Mouse (Mus musculus) lung, postnatal 36 days (tissue): ENCODE results near the gene Cit.
A peak's percentile ranks its signal among the peaks of the same experiment; 100 is the strongest.
"Not testable (repeated sequence)": the region's sequence is repeated elsewhere in the genome, so short reads cannot be mapped to it uniquely, and the experiment has no call there.

Source experiments
- DNase-seq: peaks from one replicate; pipeline ENCODE4 v3.0.0; 2022; ENCODE audit warnings: mixed read lengths

Gene Cit

DNA sequence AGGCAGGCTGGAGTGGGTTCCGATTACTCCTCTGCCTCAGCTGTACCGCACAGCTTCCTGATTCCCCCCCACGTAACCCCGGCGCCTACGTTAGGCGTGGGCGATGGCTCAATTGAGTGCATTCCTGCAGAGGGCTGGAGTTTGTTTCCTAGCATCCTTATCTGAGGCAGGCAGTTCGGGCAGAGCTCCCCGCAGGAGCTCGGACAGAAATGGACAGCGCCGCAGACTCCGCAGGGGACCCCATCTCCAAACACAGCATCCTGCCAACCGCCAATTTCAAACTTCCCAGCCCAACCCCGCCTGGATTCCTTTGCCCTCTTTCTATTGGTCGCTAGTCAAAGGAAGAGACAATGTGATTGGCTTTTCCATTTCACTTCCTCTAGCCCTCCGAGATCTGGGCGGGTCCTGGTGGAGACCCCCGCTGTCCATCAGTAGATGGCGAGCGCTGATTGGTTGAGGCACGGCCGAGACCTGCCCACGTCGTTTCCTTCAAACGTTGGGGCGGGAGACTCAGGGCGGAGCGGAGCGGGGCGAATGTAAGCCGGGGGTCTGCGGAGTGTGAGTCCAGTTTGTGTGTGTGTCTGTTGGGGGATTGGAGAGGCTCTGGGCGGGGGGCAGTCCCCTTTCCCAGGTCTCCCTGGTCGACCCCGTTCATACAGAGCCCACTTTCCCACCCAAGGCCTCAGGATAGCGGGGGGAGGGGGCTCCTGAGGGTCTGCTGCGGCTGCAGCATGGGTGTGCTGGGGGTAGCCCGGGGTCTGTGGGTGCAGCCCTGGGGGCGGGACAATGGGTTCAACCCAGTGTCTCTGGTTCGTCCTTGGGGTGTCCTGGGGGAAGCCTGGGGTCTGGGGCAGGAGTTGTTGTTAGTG is at the start of gene Cit:
Gene Cit (plus strand): TSS at position 513 of the 869 bp plus-strand sequence.
- peak; percentile 95 for DNase-seq

DNA sequence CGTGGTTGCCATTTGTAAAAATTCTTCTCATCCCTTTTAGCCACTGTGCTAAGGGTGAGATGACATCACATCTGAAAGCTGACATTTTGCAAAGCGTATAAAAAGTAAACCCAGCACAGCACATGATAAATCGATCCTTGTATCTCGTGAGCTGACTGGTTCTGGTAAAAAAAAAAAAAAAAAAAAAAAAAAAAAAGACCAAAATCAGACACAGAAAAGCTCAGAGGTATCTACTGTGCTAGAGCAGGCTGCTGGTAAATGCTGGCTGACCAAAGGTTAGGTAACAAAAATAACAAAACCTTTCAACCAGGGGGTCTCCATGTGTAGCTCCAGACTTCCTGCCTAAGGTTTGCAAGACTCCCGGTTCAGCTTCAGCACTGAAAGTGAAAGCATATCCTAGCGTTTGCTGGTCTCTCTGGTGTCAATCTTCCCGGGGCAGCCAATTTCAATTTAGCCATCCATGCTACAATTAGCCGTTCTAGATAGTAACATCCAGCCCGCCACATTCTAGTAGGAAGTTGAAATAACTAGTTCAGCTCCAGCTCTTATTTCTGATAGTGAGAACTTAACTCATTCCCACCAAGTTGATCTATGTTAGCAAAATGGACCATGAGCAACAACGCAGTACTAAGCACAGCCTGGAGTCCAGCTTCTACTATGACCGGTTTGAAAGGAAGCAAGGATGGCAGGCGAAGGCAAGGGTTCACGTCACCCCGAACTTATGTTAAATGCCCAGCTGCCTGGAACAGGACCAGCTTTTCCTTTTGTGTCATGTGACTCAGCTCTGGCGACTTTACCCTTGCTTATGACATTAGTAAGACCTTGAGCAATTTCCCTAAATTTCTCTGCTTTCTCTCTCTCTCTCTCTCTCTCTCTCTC is 45.8 kb upstream of the Cit start:
- no peak for DNase-seq

DNA sequence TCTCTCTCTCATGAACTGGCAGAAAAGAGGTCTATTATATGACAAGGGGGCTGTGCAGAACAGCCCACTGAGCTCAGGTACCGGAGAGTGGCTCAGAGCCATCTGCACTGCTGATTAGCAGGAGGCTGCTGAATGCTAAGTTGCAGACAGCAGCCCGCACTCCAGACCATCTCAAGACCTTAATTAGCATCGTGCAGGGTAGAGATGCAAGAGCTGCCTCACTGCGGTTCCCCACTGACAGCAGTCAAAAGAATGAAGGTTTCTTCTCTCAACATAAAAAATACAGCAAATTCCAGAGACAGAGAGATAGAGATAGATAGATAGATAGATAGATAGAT is 45.2 kb upstream of the Cit start:
- DNase-seq = no peak

DNA sequence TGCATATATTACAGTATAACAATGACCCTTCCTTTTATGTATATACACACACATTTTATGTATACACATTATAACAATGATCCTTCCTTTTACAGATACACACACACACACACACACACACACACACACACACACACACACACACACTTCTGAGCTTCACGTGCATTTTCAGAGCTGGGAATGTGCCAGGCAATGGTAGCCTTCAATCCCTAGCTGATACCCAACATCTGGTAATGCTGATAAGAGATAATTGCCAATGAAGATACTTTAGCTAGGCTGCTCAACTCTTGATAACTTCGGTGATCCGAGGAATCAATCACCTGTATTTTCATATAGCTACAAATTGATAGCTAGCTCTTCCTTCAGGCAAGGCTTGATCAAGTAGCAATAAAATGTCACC is 32.8 kb upstream of the Cit start:
- DNase-seq = no peak

DNA sequence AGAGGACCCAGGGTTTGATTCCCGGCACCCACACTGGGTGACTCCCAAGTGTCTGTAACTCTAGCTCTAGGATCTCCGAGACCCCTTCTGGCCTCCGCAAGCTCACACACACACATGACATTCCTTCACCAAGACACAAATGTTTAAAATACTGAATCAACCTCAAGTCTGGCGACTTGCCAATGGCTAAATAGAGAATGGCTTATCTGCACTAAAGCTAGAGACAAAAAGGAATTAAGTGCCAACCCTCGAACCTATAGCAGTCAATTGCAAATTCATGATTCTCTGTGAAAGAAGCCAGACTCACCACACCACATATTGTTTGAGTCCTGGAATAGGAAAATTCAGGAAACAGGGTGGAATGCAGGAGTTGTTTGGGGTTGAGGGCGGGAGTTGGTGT is 28.1 kb upstream of the Cit start:
- DNase-seq = no peak

DNA sequence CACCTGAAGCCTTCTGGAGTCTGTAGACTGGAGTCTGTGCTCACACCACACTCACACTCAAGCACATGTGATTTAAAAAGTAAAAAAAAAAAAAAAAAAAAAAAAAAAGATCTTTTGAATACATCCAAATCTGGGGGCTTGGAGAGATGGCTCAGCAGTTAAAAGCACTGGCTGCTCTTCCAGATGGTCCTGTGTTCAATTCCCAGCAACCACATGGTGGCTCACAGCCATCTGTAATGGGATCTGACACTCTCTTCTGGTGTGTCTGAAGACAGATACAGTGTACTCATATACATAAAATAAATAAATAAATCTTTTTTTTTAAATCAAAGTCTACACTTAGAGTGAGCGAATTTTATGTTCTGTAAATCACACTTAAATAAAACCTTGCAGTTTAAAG is 27.4 kb upstream of the Cit start:
- not testable (repeated sequence) for DNase-seq

DNA sequence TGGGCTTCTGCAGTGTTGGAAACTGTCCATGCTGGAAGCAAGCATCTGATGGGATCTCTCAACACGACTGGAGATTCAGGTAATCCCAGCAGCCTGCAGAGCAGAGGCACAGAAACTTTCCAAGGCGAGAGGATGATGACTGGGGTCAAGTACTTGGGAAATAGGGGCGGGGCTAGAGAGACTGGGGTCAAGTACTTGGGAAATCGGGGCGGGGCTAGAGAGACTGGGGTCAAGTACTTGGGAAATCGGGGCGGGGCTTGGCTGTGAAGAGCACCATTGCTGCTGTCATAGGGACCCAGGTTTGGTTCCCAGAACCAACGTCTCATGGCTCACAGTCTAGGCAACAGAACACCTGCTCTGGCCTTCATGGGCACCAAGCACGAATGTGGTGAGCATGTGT is 25.1 kb upstream of the Cit start:
- DNase-seq = no peak

DNA sequence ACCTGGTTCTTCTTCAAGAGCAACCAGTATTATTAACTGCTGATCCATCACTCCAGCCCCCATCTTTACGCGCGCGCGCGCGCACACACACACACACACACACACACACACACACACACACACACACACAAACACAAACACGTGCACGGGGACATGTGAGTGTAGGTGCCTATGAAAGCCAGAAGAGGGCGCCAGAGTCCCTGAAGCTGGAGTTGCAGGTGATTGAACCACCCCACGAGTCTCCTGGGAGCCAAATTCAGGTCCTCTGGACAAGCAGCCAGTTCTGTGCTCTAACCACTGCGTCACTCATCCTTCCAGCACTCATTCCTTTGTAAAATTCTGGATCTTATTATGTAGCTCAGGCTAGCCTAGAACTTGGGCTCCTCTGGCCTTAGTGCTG is 23.9 kb upstream of the Cit start:
- DNase-seq = no peak

DNA sequence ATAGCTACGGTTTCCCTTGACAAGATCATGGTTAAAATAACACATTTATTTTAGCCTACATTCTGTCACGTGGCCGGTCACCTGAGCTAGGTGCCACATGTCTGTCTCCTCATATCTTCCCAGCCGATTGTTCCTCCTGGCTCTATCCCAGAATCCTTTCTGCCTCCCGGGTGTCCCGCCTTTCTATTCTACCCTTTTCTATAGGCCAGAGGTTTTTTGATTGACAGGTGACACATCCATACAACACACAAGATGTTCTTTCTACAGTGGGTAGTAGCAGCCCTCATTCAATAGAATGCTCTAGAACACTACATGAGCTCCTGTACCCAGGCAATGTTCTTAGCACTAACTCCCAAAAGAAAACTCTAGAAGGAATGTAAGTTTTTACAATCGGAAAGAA is 23.2 kb upstream of the Cit start:
- no peak for DNase-seq

DNA sequence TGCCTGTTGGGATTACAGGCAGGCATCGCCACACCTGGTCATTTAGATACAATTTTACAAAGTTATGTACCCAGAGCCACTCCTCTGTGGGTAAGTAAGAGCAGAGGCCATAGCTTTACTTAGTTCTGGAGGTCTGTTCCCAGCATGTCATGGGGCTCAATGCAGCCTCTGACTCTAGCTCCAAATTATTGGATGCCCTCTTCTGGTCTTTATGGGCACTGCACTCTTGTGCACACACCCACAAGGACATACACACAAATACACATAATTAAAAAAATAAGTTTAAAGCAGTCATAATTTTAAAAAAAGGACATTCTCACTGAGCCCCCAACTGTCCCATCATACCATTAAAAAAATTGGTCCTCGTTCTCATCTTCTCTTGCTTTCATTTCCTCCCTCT is 12.3 kb upstream of the Cit start:
- DNase-seq = no peak

DNA sequence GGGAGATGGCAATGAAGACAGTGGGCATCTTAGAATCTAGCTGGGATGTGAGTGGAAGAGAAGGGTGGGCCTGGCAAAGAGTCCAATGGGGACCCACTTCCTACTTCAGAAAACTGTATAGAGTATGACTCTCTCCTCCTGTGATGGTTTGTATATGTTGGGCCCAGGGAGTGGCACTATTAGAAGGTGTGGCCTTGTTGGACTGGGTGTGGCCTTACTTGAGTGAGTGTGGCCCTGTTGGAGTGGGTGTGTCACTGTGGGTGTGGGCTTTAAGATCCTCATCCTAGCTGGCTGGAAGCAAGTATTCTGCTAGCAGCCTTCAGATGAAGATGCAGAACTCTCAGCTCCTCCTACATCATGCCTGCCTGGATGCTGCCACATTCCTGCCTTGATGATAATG is 11.3 kb upstream of the Cit start:
- DNase-seq = not testable (repeated sequence)

DNA sequence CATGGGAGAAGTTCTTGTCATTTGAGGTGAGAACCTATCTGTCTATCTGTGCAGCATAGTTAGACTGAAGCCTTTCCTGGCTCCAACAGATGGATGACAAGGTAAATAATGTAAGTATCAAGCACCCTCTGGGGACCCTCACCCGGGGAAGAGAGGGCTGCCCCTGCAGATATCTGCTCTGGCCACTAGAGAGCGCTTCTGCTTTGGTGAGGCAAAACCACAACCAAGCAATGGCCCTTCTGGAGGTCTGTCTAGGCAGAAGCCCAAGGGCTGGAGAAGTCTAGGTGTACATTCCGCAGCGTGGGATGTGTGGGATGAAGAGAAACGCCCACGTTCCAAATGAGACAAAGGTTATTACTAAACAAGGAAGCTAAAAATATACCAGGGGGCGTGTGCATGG is 9.8 kb upstream of the Cit start:
- peak; percentile 36 for DNase-seq

DNA sequence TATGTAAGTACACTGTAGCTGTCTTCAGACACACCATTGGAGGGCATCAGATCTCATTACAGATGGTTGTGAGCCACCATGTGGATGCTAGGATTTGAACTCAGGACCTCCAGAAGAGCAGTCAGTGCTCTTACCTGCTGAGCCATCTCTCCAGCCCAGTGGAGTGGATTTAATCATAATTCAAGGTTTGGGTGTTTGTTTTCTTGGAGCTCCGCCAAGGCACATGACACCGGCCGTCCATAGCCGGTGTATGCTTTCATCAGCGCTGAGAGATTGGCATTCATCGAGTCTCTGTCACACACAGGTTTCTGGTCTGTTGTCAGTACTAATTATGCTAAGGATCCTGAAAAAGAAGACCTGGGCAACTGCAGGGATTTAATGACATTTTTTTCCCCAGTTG is 7.0 kb upstream of the Cit start:
- DNase-seq = no peak

DNA sequence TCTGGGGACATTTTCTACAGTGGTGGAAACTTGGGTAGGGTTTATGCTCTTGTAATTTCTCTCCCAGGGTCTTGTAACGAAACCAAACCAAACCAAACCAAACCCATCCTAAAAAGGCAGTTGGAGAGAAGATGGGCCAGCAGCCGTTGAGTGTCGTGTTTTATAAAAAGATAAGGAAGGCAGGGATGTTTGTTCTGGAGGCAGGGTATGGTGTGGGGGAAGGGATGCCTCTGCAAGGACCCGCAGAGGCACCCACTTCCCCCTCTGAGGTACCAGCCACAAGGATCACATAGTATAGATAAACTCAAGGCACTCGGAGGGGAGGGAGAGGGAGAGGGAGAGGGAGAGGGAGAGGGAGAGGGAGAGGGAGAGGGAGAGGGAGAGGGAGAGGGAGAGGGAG is 4.6 kb upstream of the Cit start:
- DNase-seq = no peak

DNA sequence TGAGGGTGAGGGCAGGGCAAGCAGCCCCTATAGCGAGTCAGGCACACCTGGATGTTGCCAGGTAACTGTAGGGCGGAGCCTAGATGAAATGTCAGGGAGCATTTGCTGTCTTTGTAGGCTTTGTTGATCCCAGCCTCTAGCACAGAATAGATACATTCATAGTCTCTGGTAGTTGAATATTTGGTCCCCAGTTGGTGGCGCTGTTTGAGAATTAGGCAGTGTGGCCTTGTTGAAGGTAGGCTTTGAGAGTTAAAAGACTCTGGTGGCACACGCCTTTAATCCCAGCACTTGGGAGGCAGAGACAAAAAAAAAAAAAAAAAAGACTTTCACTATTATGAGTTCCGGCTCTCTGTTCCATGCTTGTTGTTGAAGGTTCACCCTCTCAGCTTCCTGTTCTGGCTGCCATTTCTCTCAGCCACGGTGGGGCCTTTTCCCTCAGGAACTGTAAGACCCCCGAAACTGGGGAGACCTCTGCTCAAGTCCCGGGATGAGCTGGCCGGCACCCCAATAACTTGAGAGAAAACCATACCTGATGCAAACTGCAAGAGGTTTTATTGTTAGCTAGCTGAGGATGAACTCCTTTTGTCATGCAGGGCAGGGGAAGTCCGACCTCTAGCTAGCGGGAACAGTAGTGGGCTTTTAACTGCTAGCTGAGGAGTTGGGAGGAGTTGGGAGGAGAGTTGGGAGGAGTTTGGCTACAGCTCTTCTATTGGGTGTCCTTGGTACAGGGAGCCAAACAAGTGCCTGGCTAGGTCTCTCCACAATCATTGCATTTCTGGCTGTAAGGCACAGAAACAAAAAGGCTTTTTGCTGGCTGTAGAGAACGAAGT is 3.9 kb upstream of the Cit start:
- no peak for DNase-seq

DNA sequence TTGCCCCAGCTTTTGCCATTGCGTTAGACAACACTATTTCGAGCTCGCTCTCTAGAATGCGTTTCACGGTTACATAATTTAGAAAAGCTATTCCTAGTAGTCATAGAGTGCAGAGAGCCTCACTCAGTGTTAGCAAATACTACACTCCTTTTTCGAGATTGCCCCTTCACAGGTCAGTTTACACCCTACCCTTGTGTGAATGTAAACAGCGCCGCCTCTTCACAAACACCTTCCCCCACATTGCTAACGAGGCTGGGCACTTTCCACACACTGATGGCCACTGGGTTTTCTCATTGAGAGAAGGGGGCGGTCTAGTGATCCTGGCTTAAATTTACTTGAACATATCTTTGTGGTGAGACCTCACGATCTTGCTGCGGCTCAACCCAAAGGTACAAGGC is 711 bp upstream of the Cit start:
- DNase-seq = peak; percentile 74

DNA sequence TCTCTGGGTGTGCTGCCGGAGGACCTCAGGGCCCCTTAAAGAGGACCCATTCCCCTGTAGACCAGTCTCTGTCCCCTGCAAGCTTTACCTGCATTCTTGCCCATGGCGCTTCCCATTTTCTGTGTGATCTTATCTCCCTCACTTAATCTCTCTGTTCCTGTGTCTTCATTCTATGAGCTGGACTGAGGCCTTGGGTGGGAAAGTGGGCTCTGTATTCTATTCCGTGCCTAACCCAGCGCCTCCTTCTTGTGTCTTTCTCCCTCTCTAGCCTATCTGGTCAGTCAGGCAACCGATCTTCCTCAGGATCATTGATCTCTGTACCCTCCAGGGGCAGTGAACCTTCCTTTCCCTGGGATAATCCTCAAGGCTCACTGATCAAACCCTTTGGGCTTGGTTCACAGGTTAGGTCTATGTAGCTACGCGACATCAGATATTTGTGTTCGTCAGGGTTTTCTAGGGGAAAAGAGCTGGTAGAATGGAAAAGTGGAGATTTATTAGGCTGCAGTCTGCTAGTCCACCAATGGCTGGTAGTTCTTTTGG is 627 bp downstream of the Cit start:
- DNase-seq = no peak

DNA sequence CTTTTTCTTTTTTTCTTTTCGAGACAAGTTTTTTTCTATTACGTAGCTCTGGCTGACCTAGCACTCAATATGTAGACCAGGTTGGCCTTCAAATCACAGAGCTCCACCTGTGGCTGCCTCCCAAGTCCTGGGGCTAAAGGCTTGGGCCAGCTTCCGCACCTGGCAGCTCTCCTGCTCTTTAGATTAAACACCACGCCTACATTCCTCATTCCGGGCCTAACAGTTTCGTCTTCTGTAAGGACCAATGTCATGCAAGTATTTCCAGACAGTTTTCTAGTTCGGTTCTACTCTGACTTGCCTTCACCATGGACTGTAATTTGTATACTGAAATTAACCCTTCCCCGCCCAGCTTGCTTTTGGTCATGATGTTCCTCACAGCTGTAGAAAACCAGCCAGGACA is 2.1 kb downstream of the Cit start:
- DNase-seq = peak; percentile 36

DNA sequence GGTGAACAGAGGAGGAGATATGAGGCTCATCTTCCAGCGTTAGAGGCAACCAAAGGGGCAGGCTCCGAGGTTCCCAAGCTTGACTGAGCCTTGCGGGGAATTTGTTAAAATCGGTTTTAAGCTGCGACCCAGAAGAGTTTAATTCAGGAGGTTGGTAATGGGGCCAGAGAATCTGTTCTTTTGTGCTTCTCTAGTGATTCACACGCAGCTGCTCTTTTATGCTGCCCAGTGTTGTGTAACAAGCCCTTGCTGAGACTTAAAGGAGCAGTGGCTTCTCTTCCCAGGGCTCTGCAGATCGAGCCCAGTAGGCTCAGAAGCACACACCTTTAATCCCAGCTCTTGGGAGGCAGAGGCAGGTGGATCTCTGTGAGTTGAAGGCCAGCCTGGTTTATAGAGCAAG is 3.4 kb downstream of the Cit start:
- DNase-seq = no peak

DNA sequence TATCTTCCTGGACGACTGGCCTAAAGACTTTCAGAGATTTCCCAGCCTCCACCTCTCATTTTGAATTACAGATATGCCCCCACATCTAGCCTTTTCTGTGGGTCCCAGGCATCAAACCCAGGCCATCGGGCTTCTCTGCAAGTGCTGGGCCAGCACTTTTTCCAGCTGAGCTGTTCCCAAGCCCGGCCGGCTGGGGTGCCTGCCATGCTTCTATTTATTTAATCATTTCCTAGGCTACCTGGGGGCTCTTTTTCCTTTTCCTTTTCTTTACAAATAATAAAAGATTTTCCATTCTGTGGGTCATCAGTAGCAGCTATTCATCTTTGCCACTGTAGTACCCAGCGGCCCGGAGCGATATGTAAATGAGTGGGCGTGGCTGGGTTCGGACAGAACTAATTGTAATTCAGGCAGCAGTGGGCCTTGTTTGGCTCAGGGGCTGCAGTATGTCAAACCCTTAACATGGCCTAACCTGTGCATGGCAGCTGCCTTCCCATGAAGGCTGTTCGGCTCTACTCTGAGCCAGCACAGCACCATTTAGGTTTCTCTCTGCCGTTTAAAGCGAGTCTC is 4.3 kb downstream of the Cit start:
- no peak for DNase-seq

DNA sequence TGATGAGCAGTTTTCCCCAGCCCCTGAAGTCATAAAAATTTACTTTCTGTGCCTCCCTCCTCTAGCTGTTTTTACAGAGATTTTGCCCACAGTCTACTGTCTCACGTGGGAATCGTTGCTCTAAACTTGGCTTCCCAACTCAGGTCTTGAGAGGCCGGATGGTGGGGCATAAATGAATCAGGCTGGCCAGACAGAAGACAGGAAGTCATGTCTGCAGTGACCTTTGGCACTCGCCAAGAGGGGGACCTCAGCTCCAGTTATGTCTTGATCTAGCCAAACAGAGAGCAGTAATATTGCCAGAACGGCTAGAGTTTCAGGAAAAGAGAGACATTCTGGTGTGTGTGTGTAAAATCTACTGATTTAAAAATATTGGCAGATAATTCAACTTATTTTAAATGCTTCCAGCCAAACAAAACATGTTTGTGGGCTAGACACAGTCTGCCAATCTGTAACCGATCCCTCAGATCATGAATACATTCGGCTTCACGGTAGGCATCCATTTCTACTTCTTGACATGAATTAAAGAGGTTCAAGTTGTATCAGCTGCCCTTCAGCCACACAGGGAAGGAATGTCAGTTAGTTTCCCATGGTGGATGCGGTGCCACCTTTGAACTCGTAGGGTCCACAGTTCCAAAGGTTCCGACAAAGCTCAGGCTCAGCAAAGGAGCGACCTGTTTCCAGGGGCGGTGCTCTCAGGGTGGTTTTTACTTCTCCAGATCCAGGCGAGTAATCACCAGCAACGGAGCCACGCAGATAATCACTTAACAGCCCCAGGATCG is 5.4 kb downstream of the Cit start:
- no peak for DNase-seq

DNA sequence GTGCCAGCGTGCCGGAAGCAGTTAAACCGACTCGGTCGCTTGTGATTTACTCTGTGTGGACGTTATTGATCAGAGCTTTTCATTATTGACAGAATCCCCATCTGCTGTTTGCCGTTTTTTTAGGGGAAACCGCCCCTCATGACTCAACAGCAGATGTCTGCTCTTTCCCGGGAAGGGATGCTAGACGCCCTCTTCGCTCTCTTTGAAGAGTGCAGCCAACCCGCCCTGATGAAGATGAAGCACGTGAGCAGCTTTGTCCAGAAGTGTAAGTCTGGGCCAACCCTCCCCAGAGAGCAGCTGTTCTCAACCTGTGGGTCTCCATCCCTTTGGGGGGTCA is 5.9 kb downstream of the Cit start:
- DNase-seq = no peak
